Mouse (Mus musculus): ENCODE data around the gene Nceh1.

GRCm38 (mm10) chr3:27205068-27205467, 22.3 kb downstream of the Nceh1 start:
- TF ChIP-seq CTCF (IDR thresholded peaks at IDR 0.05; ENCODE audit: control insufficient read depth, insufficient read depth, insufficient replicate concordance, low read depth, low read length): no peak
- no peak for TF ChIP-seq POLR2A (IDR thresholded peaks at IDR 0.05; ENCODE audit: control insufficient read depth, low read depth, low read length)

Measured in testis, adult 2 months (tissue).